Mouse (Mus musculus): ENCODE results near the gene Cwc27.

- TF ChIP-seq CTCF (IDR thresholded peaks at IDR 0.05; ENCODE audit: control insufficient read depth, insufficient read depth, insufficient read length), result no peak
- no peak for TF ChIP-seq USF1 (IDR thresholded peaks at IDR 0.05; ENCODE audit: low read depth)
- TF ChIP-seq MYOG (IDR thresholded peaks at IDR 0.05; ENCODE audit: control insufficient read depth, extremely low read depth, insufficient read length), result no peak
These were observed 53.7 kb downstream of the Cwc27 start for GRCm38 (mm10) chr13:104763193-104763592.

Data from C2C12 (cell line).